ENCODE assay signal across 11 mouse cellular contexts in genomic region chr14:23522606-23523159, GRCm38 (mm10).
DNase-seq lines count a peak whose midpoint lies in the region; ATAC-seq lines count a peak whose summit lies in the region.
"Had no signal": no experiment of that assay in that cellular context is flagged by ENCODE, and none has a peak within 500 bp of the region (broad histone marks: within the 10 kb centered on the region; RNA-seq: fewer than 3 reads in every experiment).

No protein-coding gene starts in this region.

- ATAC-seq in erythroblast, adult 5-6 weeks (replicated peaks; ENCODE audit: low FRiP score, poor library complexity, severe bottlenecking), result no peak
- ATAC-seq: inflammation-experienced regulatory T-cells, adult 6 months had no signal

- DNase-seq in adrenal gland, adult 2 months, result peak; percentile 24
- DNase-seq in adrenal gland, postnatal 25 days, result no peak
- DNase-seq in retina, postnatal 1 day, result peak; percentile 32
- DNase-seq in retina, embryonic 14.5 days (ENCODE audit: low spot score), result no peak
- DNase-seq in kidney, postnatal 36 days, result peak; percentile 60 to 68
- peak; percentile 32 for DNase-seq in skeletal muscle tissue, adult 2 months (ENCODE audit: low read depth, low spot score)
- no peak for DNase-seq in left cerebral cortex, adult 8-10 months (ENCODE audit: low spot score in 2 of 2)
- DNase-seq: cerebellum, adult 9-10 months; left cerebral cortex, postnatal 4 days had no signal

Comparison
In these comparisons a context has a peak if more than half of its experiments do, and no peak if none do; other contexts are left out.
1. DNase-seq: peak in adrenal gland, adult 2 months (single experiment), retina, postnatal 1 day (single experiment), kidney, postnatal 36 days (2 of 2) and skeletal muscle tissue, adult 2 months (single experiment); none in adrenal gland, postnatal 25 days (single experiment), retina, embryonic 14.5 days (single experiment) and left cerebral cortex, adult 8-10 months (0 of 2).